Mouse (Mus musculus) liver, embryonic 16.5 days (tissue): ENCODE measurements around the gene Olfr279. TPM values are rescaled to one million over a fixed set of nuclear protein-coding genes. Genes with fewer than 3 reads are reported as not detected.

Source experiments
- ATAC-seq: fragments of 200-750 bp; cut with Nextera tagmentation; 2 replicates; pipeline ENCODE4 v1.8.0; 2017; ENCODE audit warnings: low read depth, mild to moderate bottlenecking, moderate number of reproducible peaks, moderate library complexity
- H3K27ac ChIP-seq: fragments of 300-500 bp; sonication (generic); 2 replicates; pipeline ENCODE4 v1.5.1; 2014; ENCODE audit warnings: mild to moderate bottlenecking, low read length
- H3K27me3 ChIP-seq: fragments of 300-500 bp; sonication (generic); 2 replicates; pipeline ENCODE4 v1.6.1; 2014; ENCODE audit warnings: low read depth, low read length, mixed read lengths; ENCODE audit not compliant: control insufficient read depth, insufficient read depth
- H3K36me3 ChIP-seq: fragments of 300-500 bp; sonication (generic); 2 replicates; pipeline ENCODE4 v1.6.1; 2014; ENCODE audit warnings: mild to moderate bottlenecking; ENCODE audit not compliant: control insufficient read depth, insufficient read depth
- H3K4me1 ChIP-seq: fragments of 300-500 bp; sonication (generic); 2 replicates; pipeline ENCODE4 v1.6.1; 2014; ENCODE audit warnings: low read depth, low read length, mixed read lengths; ENCODE audit not compliant: control insufficient read depth
- H3K4me2 ChIP-seq: fragments of 300-500 bp; sonication (generic); 2 replicates; pipeline ENCODE4 v1.6.1; 2014; ENCODE audit warnings: low read depth, low read length, mixed read lengths
- H3K4me3 ChIP-seq: fragments of 300-500 bp; sonication (generic); 2 replicates; pipeline ENCODE4 v1.5.1; 2014; ENCODE audit warnings: low read depth, mild to moderate bottlenecking, low read length
- H3K9ac ChIP-seq: fragments of 300-500 bp; sonication (generic); 2 replicates; pipeline ENCODE4 v1.6.1; 2014; ENCODE audit warnings: low read depth, low read length
- H3K9me3 ChIP-seq: fragments of 300-500 bp; sonication (generic); replicated peaks from 2 replicates; pipeline ENCODE4 v1.6.1; 2016; ENCODE audit warnings: low read length; ENCODE audit not compliant: control insufficient read depth
- WGBS: fragments of 180-500 bp; shearing (Covaris S2); extraction: QIAGEN DNeasy Blood & Tissue Kit; methylation state at CpG from one replicate; pipeline ENCODE4 v1.1.7; 2014; ENCODE audit not compliant: insufficient replicate concordance; 5-methylcytosine and 5-hydroxymethylcytosine counted together
- polyA plus RNA-seq: library from polyadenylated mRNA; unstranded; fragments of >200 nt; fragmentation: Nextera tagmentation; extraction: Ambion mirVana; gene quantifications from 2 replicates; pipeline ENCODE4 v1.2.1, GENCODE M21; 2015

Olfr279 gene
- polyA plus RNA-seq, result not detected in 2 replicates

DNA sequence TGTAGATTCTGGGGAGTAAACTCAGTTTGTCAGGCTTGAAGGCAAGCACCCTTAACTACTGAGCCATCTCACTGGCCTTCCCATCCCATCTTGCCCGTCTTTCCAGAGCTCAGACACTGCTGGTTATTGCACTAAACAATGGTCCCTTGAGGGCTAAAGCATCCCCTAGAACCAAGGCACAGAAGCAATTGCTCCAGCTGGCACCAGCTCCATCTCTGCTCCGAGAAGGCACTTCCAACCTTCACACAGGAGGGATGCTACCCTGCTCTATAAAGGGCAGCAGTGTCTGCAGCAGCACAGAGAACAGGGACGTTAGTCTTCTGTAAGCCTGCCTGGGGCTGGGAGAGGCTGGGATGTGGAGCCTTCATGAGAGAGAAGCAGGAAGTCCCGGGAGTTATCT is at the start of gene Olfr279:
Gene Olfr279 (plus strand): TSS at position 301 of the 400 bp plus-strand sequence.
- no peak for ATAC-seq
- Histone ChIP-seq H3K9me3 (no peaks in the 10 kb centered on the region), H3K36me3 (no peaks in the 10 kb centered on the region), H3K4me3 (no peak within 1 kb of the TSS), H3K9ac (no peak within 1 kb of the TSS), H3K4me1 (no peaks in the 10 kb centered on the region), H3K27ac (no peak within 1 kb of the TSS), H3K4me2 (no peak within 1 kb of the TSS), H3K27me3 (no peaks in the 10 kb centered on the region)
- 44% methylated on average over 4 of the region's 4 CpGs for WGBS

- Histone ChIP-seq H3K4me2 (no peak overlapping the region), H3K27me3 (no peaks in the 10 kb centered on the region), H3K9me3 (no peaks in the 10 kb centered on the region), H3K4me3 (no peak overlapping the region), H3K4me1 (no peaks in the 10 kb centered on the region), H3K36me3 (no peaks in the 10 kb centered on the region), H3K27ac (no peak overlapping the region), H3K9ac (no peak overlapping the region)
- ATAC-seq, result no peak
- 60% methylated on average over 3 of the region's 3 CpGs for WGBS
Measured at GRCm38 (mm10) chr15:98444561-98444960, 47.6 kb upstream of the Olfr279 start.

DNA sequence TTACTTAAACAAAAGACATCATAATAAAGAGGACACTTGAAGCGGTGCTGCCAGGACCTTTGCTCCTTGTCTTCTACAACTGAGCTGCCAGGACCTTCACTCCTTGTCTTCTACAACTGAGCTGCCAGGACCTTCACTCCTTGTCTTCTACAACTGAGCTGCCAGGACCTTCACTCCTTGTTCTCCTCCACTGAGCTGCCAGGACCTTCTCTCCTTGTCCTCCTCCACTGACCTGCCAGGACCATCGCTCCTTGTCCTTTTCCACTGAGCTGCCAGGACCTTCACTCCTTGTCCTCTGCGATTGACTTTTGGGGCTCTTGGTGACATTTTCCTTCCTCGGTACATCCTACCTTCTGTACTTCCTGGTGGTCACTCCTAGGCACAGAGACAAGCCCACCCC is 43.7 kb upstream of the Olfr279 start:
- WGBS, result 57% methylated on average over 4 of the region's 4 CpGs
- H3K9ac ChIP-seq, result no peak overlapping the region
- no peaks in the 10 kb centered on the region for H3K9me3 ChIP-seq
- no peak overlapping the region for H3K27ac ChIP-seq
- no peak overlapping the region for H3K4me3 ChIP-seq
- ATAC-seq, result no peak
- H3K4me1 ChIP-seq, result no peaks in the 10 kb centered on the region
- no peaks in the 10 kb centered on the region for H3K36me3 ChIP-seq
- no peak overlapping the region for H3K4me2 ChIP-seq
- no peaks in the 10 kb centered on the region for H3K27me3 ChIP-seq

GRCm38 (mm10) chr15:98452288-98452687 is 39.9 kb upstream of the Olfr279 start, which contains the start of gene Olfr281:
Gene Olfr281, plus strand, starts transcription at chr15:98452588.
- Histone ChIP-seq H3K4me2 (no peak within 1 kb of the TSS), H3K9ac (no peak within 1 kb of the TSS), H3K9me3 (no peaks in the 10 kb centered on the region), H3K4me3 (no peak within 1 kb of the TSS), H3K27me3 (no peaks in the 10 kb centered on the region), H3K27ac (no peak within 1 kb of the TSS), H3K36me3 (no peaks in the 10 kb centered on the region), H3K4me1 (no peaks in the 10 kb centered on the region)
- ATAC-seq, result no peak
- 73% methylated on average over 7 of the region's 7 CpGs for WGBS

- Histone ChIP-seq H3K9me3 (no peaks in the 10 kb centered on the region), H3K27me3 (no peaks in the 10 kb centered on the region), H3K4me2 (no peak within 1 kb of the TSS), H3K27ac (no peak within 1 kb of the TSS), H3K4me1 (no peaks in the 10 kb centered on the region), H3K4me3 (no peak within 1 kb of the TSS), H3K9ac (no peak within 1 kb of the TSS), H3K36me3 (no peaks in the 10 kb centered on the region)
- no peak for ATAC-seq
- 68% methylated on average over 4 of the region's 4 CpGs for WGBS
Measured at GRCm38 (mm10) chr15:98469596-98469995, 22.6 kb upstream of the Olfr279 start, which contains the start of gene OR5BS1P. Gene OR5BS1P, plus strand, starts transcription at chr15:98469896.

DNA sequence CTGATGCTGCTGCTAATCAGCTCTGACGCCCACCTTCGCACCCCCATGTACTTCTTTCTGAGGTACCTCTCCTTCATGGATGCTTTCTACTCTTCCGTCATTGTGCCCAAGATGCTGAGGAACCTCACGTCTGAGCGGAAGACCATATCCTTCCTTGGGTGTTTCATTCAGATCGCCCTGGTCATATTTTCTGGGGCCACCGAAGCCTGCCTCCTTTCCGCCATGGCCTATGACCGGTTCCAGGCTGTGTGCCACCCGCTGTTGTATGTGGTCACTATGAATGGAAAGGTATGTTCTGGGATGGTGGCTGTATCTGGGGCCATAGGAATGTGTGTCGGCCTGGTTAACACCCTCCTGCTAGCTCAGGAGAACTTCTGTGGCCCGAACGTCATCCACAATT is 20.7 kb upstream of the Olfr279 start:
- H3K27ac ChIP-seq, result no peak overlapping the region
- no peaks in the 10 kb centered on the region for H3K4me1 ChIP-seq
- 69% methylated on average over 13 of the region's 13 CpGs for WGBS
- ATAC-seq, result no peak
- no peak overlapping the region for H3K9ac ChIP-seq
- no peaks in the 10 kb centered on the region for H3K36me3 ChIP-seq
- H3K27me3 ChIP-seq, result no peaks in the 10 kb centered on the region
- H3K4me3 ChIP-seq, result no peak overlapping the region
- H3K9me3 ChIP-seq, result no peaks in the 10 kb centered on the region
- no peak overlapping the region for H3K4me2 ChIP-seq

- WGBS, result 67% methylated on average over 10 of the region's 10 CpGs
- no peak overlapping the region for H3K27ac ChIP-seq
- H3K4me2 ChIP-seq, result no peak overlapping the region
Measured at GRCm38 (mm10) chr15:98474958-98475357, 17.2 kb upstream of the Olfr279 start.

GRCm38 (mm10) chr15:98475382-98475781 is 16.8 kb upstream of the Olfr279 start:
- no peak for ATAC-seq
- Histone ChIP-seq H3K27me3 (no peaks in the 10 kb centered on the region), H3K36me3 (no peaks in the 10 kb centered on the region), H3K4me2 (no peak overlapping the region), H3K4me3 (no peak overlapping the region), H3K9ac (no peak overlapping the region), H3K9me3 (no peaks in the 10 kb centered on the region), H3K4me1 (no peaks in the 10 kb centered on the region), H3K27ac (no peak overlapping the region)
- WGBS, result 40% methylated on average over 10 of the region's 10 CpGs

More at GRCm38 (mm10) chr15:98474958-98475357, 17.2 kb upstream of the Olfr279 start:
- Histone ChIP-seq H3K4me3 (no peak overlapping the region), H3K36me3 (no peaks in the 10 kb centered on the region), H3K9ac (no peak overlapping the region), H3K4me1 (no peaks in the 10 kb centered on the region), H3K9me3 (no peaks in the 10 kb centered on the region), H3K27me3 (no peaks in the 10 kb centered on the region)
- ATAC-seq, result no peak

DNA sequence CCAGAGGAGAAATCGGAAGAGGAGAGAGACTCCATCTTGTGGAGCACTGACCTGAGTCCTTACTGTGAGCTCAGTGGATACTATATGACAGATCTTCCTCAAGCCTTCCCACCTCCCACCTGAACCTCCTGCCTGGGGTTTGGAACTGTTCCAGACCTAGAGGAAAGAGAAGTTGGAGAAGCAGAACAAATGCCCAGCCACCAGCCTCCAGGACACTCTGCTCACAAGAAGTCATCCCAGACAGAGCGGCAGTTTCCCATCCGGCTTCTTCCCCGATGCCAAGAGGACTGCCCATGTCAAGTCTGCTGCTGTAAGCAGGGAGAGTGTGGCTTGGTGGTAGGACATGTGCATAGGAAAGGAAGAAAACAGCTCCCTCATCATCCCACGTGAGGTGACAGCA is 15.9 kb upstream of the Olfr279 start:
- no peak overlapping the region for H3K9ac ChIP-seq
- H3K27me3 ChIP-seq, result no peaks in the 10 kb centered on the region
- no peak for ATAC-seq
- no peak overlapping the region for H3K4me2 ChIP-seq
- 63% methylated on average over 5 of the region's 5 CpGs for WGBS
- H3K4me1 ChIP-seq, result no peaks in the 10 kb centered on the region
- H3K9me3 ChIP-seq, result no peaks in the 10 kb centered on the region
- H3K27ac ChIP-seq, result no peak overlapping the region
- H3K4me3 ChIP-seq, result no peak overlapping the region
- H3K36me3 ChIP-seq, result no peaks in the 10 kb centered on the region
